Mouse (Mus musculus) heart, postnatal 0 days (tissue): ENCODE measurements around the gene Krt14.

Experiments
- CTCF ChIP-seq: IDR thresholded peaks from 2 replicates; pipeline ENCODE4 v1.5.1; 2016; ENCODE audit warnings: antibody characterized with exemption, control low read depth, low read depth
- EP300 ChIP-seq: IDR thresholded peaks from 2 replicates; pipeline ENCODE4 v1.6.1; 2016; ENCODE audit warnings: antibody characterized with exemption, low read depth

DNA sequence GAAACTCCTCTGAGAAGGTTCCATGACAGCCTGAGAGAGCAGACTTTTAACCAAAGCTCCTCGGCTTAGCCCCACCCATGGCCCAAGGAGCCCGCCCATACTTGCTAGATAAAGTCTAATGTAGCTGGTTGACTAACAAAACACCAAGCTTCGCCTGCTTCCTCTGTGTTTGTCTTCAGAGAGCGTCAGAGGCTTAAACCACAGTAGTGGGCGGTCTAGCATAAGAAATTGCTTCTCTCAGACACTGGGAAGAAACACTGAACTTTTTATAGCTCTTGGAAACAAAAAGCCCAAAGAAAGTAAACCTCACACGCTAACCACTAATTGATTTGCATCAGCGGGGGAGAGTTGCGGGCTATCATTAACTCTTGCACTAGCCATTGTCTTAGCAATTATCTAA, 14.4 kb upstream of the Krt14 start:
- no peak for TF ChIP-seq CTCF
- TF ChIP-seq EP300 = no peak
